Mouse (Mus musculus) liver, embryonic 16.5 days (tissue): ENCODE results near the gene Ntn5. TPM values are rescaled to one million over a fixed set of nuclear protein-coding genes. Genes with fewer than 3 reads are reported as not detected.

Experiments
- ATAC-seq: fragments of 200-750 bp; cut with Nextera tagmentation; 2 replicates; pipeline ENCODE4 v1.8.0; 2017; ENCODE audit warnings: low read depth, mild to moderate bottlenecking, moderate number of reproducible peaks, moderate library complexity
- H3K27ac ChIP-seq: fragments of 300-500 bp; sonication (generic); 2 replicates; pipeline ENCODE4 v1.5.1; 2014; ENCODE audit warnings: mild to moderate bottlenecking, low read length
- H3K27me3 ChIP-seq: fragments of 300-500 bp; sonication (generic); 2 replicates; pipeline ENCODE4 v1.6.1; 2014; ENCODE audit warnings: low read depth, low read length, mixed read lengths; ENCODE audit not compliant: control insufficient read depth, insufficient read depth
- H3K36me3 ChIP-seq: fragments of 300-500 bp; sonication (generic); 2 replicates; pipeline ENCODE4 v1.6.1; 2014; ENCODE audit warnings: mild to moderate bottlenecking; ENCODE audit not compliant: control insufficient read depth, insufficient read depth
- H3K4me1 ChIP-seq: fragments of 300-500 bp; sonication (generic); 2 replicates; pipeline ENCODE4 v1.6.1; 2014; ENCODE audit warnings: low read depth, low read length, mixed read lengths; ENCODE audit not compliant: control insufficient read depth
- H3K4me2 ChIP-seq: fragments of 300-500 bp; sonication (generic); 2 replicates; pipeline ENCODE4 v1.6.1; 2014; ENCODE audit warnings: low read depth, low read length, mixed read lengths
- H3K4me3 ChIP-seq: fragments of 300-500 bp; sonication (generic); 2 replicates; pipeline ENCODE4 v1.5.1; 2014; ENCODE audit warnings: low read depth, mild to moderate bottlenecking, low read length
- H3K9ac ChIP-seq: fragments of 300-500 bp; sonication (generic); 2 replicates; pipeline ENCODE4 v1.6.1; 2014; ENCODE audit warnings: low read depth, low read length
- H3K9me3 ChIP-seq: fragments of 300-500 bp; sonication (generic); replicated peaks from 2 replicates; pipeline ENCODE4 v1.6.1; 2016; ENCODE audit warnings: low read length; ENCODE audit not compliant: control insufficient read depth
- WGBS: fragments of 180-500 bp; shearing (Covaris S2); extraction: QIAGEN DNeasy Blood & Tissue Kit; methylation state at CpG from one replicate; pipeline ENCODE4 v1.1.7; 2014; ENCODE audit not compliant: insufficient replicate concordance; 5-methylcytosine and 5-hydroxymethylcytosine counted together
- polyA plus RNA-seq: library from polyadenylated mRNA; unstranded; fragments of >200 nt; fragmentation: Nextera tagmentation; extraction: Ambion mirVana; gene quantifications from 2 replicates; pipeline ENCODE4 v1.2.1, GENCODE M21; 2015

Ntn5 gene
- polyA plus RNA-seq, 1 experiment from 2014 or later, result not detected

DNA sequence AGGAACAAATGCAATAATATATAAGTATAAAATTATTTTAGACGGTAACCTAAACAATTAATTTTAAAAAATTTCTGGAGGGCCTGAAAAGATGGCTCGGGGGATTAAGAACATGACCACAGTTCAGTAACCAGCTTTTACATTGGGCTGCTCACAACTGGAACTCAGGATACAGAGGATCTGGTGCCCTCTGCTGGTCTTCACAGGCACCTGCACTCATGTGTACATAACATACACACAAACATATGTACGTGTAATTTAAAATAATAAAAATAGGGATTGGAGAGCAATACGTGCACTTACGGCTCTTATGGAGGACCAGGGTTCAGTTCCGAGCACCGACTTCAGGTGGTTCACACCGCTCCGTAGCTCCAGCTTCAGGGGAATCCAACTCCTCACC lies 14.9 kb upstream of the Ntn5 start:
- no peak overlapping the region for H3K27ac ChIP-seq
- no peak overlapping the region for H3K4me3 ChIP-seq
- no peaks in the 10 kb centered on the region for H3K9me3 ChIP-seq
- WGBS, result 78% methylated on average over 9 of the region's 9 CpGs
- no peak overlapping the region for H3K9ac ChIP-seq
- H3K36me3 ChIP-seq, result no peaks in the 10 kb centered on the region
- no peak overlapping the region for H3K4me2 ChIP-seq
- H3K4me1 ChIP-seq, result no peaks in the 10 kb centered on the region
- H3K27me3 ChIP-seq, result no peaks in the 10 kb centered on the region
- ATAC-seq, result no peak

DNA sequence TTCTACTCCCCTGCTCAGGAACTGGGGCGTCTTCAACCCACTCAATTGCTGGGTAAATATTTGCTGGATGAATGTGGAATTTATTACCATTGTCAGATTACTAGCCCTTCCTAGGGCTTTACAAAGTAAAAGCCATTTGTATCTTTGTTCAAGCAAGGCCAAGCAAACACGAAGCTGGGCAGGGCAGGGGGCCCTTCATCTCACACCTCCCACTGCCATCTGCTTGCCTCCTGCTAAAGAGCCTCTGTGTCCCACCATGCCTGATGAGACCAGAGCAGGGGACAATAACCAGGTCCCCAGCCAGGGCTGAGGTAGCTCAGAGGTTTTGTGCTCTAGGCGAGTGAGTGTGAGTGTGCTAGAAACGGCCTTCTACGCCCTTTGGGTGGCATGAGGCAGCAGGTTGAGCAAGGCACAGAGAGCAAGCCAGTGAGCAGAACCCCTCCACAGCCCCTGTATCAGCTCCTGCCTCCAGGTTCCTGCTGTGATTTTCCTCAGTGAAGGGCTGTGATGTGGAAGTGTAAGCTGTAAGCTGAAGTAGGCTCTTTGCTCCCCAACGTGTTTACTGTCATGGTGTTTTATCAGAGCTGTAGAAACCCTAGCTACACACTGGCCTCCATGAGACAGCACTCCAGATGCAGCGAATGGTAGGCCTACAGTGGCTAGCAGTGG lies 6.1 kb upstream of the Ntn5 start:
- 59% methylated on average over 7 of the region's 7 CpGs for WGBS
- no peak overlapping the region for H3K4me3 ChIP-seq

DNA sequence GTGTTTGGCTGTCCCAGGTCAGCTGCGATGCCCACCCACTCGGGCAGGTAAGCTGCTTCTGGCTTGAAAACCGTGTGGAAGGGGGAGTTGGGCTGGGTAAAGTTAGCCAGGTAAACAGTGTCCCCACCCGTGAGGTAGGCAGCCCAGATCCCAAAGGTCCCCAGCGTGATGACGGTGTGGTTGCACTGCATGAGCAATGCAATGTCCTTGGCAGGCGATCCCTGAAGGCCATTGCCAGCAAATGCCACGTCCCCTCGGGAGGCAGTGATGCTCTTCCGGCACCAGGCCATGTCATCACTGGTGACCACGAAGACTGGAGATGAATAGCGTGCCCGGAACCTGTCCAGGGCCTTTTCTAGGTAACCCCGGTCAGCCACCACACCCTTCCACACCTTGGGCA lies 5.3 kb upstream of the Ntn5 start:
- no peak overlapping the region for H3K9ac ChIP-seq
- no peak overlapping the region for H3K4me2 ChIP-seq
- no peak for ATAC-seq
- H3K36me3 ChIP-seq, result no peaks in the 10 kb centered on the region
- 76% methylated on average over 14 of the region's 14 CpGs for WGBS
- peaks cover 3% of the 10 kb centered on the region for H3K4me1 ChIP-seq
- no peak overlapping the region for H3K27ac ChIP-seq
- no peaks in the 10 kb centered on the region for H3K9me3 ChIP-seq
- H3K4me3 ChIP-seq, result no peak overlapping the region
- no peaks in the 10 kb centered on the region for H3K27me3 ChIP-seq

More for the DNA sequence above, 6.1 kb upstream of the Ntn5 start:
- no peak for ATAC-seq
- no peaks in the 10 kb centered on the region for H3K9me3 ChIP-seq
- peaks cover 3% of the 10 kb centered on the region for H3K4me1 ChIP-seq
- H3K9ac ChIP-seq, result no peak overlapping the region
- no peak overlapping the region for H3K4me2 ChIP-seq
- no peaks in the 10 kb centered on the region for H3K27me3 ChIP-seq
- no peaks in the 10 kb centered on the region for H3K36me3 ChIP-seq
- H3K27ac ChIP-seq, result no peak overlapping the region

DNA sequence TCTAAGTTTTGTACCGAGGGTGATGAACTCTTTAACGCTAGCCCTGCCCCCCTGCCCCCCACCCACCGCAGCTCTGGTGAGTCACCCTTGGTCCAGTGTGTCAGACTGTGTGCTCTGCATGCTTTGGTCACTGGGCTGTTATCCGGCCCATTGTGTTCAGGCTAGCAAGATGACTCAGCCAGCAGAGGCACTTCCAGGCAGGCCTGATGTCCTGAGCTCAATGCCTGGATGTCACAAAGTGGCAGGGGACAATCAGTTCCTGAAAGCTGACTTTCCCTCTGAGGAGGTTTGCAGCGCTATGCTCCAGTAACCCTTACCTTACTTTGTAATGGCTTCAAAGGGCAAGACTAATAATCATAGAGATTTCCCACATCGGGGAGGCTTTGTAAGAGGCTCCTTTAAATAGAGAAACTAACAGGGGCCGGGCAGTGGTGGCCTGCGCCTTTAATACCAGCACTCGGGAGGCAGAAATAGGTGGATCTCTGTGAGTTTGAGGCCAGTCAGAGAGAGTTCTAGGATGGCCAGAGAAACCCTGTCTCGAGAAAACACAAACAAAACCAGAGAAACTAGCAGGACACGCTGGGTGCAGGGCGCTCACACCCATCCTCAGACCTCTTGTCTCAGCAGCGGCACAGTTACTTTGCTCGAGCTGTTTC lies 3.7 kb upstream of the Ntn5 start:
- ATAC-seq, result peak; percentile 50
- Histone ChIP-seq H3K4me3 (no peak overlapping the region), H3K36me3 (no peaks in the 10 kb centered on the region), H3K27me3 (no peaks in the 10 kb centered on the region), H3K27ac (no peak overlapping the region), H3K9me3 (no peaks in the 10 kb centered on the region), H3K9ac (no peak overlapping the region), H3K4me1 (peaks cover 3% of the 10 kb centered on the region), H3K4me2 (no peak overlapping the region)
- WGBS, result 59% methylated on average over 14 of the region's 14 CpGs

DNA sequence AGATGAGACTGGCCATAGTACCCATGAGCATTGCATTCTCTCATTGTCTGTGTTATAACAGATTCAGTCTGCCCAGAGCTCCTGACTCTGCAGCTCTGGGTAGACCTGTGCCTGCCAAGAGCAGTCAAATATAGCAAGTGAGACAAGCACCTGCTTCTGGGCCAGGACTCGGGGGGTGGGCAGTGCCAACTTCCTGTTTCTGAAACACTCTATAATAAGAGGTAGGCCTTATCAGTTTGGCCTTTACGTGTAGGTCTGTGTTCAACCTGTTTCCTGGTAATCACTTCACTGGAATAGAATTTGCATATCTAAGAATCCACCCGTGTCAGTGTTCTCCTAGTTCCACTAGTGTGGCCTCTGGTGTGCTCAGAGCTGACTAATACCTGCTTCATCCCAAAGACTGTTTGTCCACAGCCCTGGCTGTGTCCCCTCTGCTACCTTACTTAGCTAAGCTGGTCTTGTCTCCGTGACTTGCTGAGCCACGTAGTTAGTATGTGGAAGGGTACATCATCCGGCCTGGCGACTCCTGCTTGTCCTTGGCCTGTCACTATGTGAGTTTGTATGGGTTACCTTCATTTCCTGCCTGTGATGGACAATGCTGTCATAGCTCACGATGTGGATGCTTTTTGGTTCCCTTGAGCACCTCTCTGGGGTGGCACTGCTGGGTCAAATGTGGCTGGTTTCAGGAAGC lies 2.6 kb upstream of the Ntn5 start:
- WGBS, result 44% methylated on average over 8 of the region's 8 CpGs
- Histone ChIP-seq H3K4me3 (no peak overlapping the region), H3K27ac (no peak overlapping the region), H3K27me3 (no peaks in the 10 kb centered on the region), H3K4me2 (no peak overlapping the region), H3K9me3 (no peaks in the 10 kb centered on the region), H3K4me1 (peaks cover 3% of the 10 kb centered on the region), H3K9ac (no peak overlapping the region), H3K36me3 (no peaks in the 10 kb centered on the region)
- ATAC-seq, result no peak

DNA sequence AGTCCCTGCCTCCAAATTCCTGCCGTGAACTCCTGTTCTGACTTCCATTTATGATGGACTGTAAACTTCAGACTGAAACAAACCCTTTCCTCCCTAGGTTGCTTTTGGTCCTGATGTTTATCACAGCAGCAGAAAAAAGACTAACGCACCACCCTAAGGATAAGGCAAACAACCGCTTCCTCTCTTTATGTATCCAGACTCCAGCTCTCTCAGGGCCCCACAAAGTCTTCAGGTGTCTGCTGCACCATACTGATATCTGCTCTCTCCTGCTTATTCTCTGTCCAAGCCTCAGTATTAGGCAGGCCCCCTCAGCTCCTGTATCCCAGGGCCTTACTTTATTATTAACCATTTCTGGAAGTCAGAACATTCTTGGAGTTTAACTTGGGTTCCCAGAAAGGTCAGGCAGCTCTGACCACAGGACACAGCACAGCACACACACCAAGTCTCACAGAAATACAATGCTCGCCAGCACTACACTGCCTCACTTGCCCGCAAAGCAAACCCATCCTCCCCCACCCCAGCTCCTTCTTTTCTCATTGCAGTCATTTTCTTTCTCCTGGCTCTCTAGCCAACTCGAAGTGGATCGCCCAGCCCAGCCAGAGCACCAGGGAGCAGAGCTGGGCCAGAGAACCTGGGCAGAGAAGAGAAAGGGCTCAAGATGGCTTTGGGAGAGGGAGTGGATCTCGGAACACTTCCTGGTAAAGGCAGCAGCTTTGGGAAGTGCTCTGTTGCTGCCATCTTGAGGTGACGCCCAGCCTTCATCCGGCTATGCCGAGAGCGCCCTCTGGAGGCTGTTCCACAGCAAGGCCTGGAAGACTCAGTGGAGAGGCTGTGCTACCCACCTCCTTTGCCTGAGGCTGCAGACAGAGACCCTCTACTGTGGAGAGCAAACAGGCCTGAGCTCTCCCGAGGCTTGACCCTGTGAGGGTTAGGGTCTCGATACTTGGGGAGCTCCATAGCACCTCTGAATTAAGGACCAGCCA lies 1.4 kb upstream of the Ntn5 start:
- H3K4me1 ChIP-seq, result peaks cover 3% of the 10 kb centered on the region
- 0 out of 2 replicates have a peak overlapping the region, but pooled peaks have one; percentile 33 for H3K9ac ChIP-seq
- no peaks in the 10 kb centered on the region for H3K9me3 ChIP-seq
- no peaks in the 10 kb centered on the region for H3K27me3 ChIP-seq
- WGBS, result 19% methylated on average over 14 of the region's 14 CpGs
- H3K4me3 ChIP-seq, result no peak overlapping the region
- H3K27ac ChIP-seq, result 0 out of 2 replicates have a peak overlapping the region, but pooled peaks have one; percentile 19
- ATAC-seq, result peak; percentile 34; the same call in 1 of the 2 replicates
- H3K4me2 ChIP-seq, result peak overlapping the region; percentile 54
- no peaks in the 10 kb centered on the region for H3K36me3 ChIP-seq

DNA sequence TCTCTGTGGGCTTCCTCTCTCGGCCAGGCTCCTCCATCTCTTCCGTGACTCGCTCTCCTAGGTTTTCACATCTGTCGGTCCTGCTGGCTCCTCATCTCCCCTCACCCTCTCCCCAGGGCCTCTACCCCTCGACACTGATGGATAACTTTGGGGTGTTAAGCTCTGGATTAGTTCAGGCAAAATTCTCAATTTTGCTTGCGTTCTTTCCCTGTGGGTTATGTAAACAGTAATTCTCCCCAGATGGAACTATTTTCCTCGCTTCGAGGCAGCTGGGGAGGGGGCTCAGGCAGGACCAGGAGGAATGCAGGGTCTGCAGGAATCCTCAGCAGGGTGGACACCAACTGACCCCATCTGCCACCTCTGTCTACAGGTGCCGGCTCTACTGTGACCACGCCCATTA lies 2.0 kb downstream of the Ntn5 start:
- H3K9me3 ChIP-seq, result no peaks in the 10 kb centered on the region
- no peaks in the 10 kb centered on the region for H3K36me3 ChIP-seq
- no peak for ATAC-seq
- 50% methylated on average over 10 of the region's 10 CpGs for WGBS
- no peak overlapping the region for H3K4me2 ChIP-seq
- no peak overlapping the region for H3K4me3 ChIP-seq
- H3K27ac ChIP-seq, result no peak overlapping the region
- H3K4me1 ChIP-seq, result peaks cover 3% of the 10 kb centered on the region
- no peak overlapping the region for H3K9ac ChIP-seq
- no peaks in the 10 kb centered on the region for H3K27me3 ChIP-seq

DNA sequence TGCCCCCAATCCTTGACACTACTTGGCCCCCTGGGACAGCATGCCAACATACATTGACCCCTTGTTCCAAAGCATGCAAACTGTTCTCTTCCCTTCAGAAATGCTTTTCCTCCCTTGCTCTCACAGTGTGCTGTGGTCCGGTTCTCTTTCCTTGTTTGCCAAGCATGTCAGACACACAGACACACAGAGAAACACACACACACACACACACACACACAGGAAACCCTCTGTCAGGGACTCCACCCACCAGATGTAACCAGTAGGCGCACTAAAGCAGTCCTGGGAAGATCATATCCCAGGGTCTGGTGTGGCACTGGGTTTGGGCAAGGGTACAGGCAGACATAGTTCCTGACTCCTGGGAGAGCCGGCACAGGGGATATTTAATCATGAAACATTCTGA lies 3.0 kb downstream of the Ntn5 start:
- H3K9me3 ChIP-seq, result no peaks in the 10 kb centered on the region
- H3K4me2 ChIP-seq, result no peak overlapping the region
- no peak overlapping the region for H3K9ac ChIP-seq
- H3K4me3 ChIP-seq, result no peak overlapping the region
- ATAC-seq, result no peak
- H3K27ac ChIP-seq, result no peak overlapping the region
- peaks cover 3% of the 10 kb centered on the region for H3K4me1 ChIP-seq
- H3K27me3 ChIP-seq, result no peaks in the 10 kb centered on the region
- no peaks in the 10 kb centered on the region for H3K36me3 ChIP-seq
- WGBS, result 43% methylated on average over 3 of the region's 3 CpGs
